In the genomic region with DNA sequence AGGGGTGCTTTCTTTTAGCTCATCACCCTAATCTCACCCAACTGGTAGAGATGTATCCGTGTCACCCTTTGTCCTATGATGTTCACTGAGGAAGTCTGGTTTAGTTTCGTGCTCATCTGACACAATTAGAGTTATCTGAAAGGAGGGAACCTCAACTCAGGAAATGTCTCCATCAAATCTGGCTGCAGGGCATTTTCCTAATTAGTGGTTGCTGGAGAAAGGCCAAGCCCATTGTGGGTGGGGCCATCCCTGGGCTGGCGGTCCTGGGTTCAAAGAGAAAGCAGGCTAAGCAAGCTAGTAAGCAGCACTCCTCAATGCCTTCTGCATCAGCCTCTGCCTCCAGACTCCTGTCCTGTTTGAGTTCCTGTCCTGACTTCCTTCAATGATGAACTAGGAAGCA, we compare ENCODE assay signal across 15 mouse cellular contexts. TPM values are rescaled to one million over a fixed set of nuclear protein-coding genes. Genes with fewer than 3 reads are reported as not detected.
DNase-seq lines count a peak whose midpoint lies in the region; ATAC-seq lines count a peak whose summit lies in the region.
"Had no signal": no experiment of that assay in that cellular context is flagged by ENCODE, and none has a peak within 500 bp of the region (broad histone marks: within the 10 kb centered on the region; RNA-seq: fewer than 3 reads in every experiment).

No protein-coding gene starts in this region.

- peak; percentile 48 to 55 for DNase-seq in cerebellum, postnatal 10 days
- DNase-seq in cerebellum, adult 18-20 months, result no peak
- peak; percentile 64 for DNase-seq in retina, postnatal 1 day
- DNase-seq in retina, embryonic 14.5 days (ENCODE audit: low spot score), result no peak
- no peak for DNase-seq in urinary bladder, postnatal 36 days (ENCODE audit: low spot score in 2 of 2)
- DNase-seq in urinary bladder, adult 18-20 months (ENCODE audit: low spot score in 2 of 2), result no peak
- DNase-seq: gastrocnemius, postnatal 25 days; heart, adult 11 months had no signal

- peak; percentile 30; the same call in 1 of the 2 replicates for ATAC-seq in megakaryocyte, adult 5-6 weeks (ENCODE audit: poor library complexity, severe bottlenecking)
- ATAC-seq: activated CD4-positive, CD25-positive, alpha-beta regulatory T cell, adult 4 months; CD4-positive, CD25-positive, alpha-beta regulatory T cell, adult 4 months had no signal

RNA-seq across cellular contexts. Expression of gene Pimreg, which starts 10.4 kb away (rescaled TPM):
- total RNA-seq in megakaryocyte, adult 5-6 weeks (2015), result 34.0 and 34.1 TPM in 2 replicates
- total RNA-seq in megakaryocyte, adult 5-6 weeks (2017), result 16.3 and 17.2 TPM in 2 replicates
- total RNA-seq: G1E; gastrocnemius, adult 2 months had no signal

RNA-seq across cellular contexts. Expression of gene Aipl1, which starts 14.9 kb away (rescaled TPM):
- 0.29 and 0.93 TPM in 2 replicates for total RNA-seq in megakaryocyte, adult 5-6 weeks (2015)
- 0.37 and 0.77 TPM in 2 replicates for total RNA-seq in megakaryocyte, adult 5-6 weeks (2017)
- total RNA-seq: adrenal gland, adult 2 months; gastrocnemius, adult 2 months; gastrocnemius, postnatal 25 days; heart, postnatal 36 days had no signal

Comparison
In these comparisons a context has a peak if more than half of its experiments do, and no peak if none do; other contexts are left out.
1. DNase-seq: peak in cerebellum, postnatal 10 days (2 of 2) and retina, postnatal 1 day (single experiment); none in cerebellum, adult 18-20 months (0 of 2), retina, embryonic 14.5 days (single experiment), urinary bladder, postnatal 36 days (0 of 2) and urinary bladder, adult 18-20 months (0 of 2).